Mouse (Mus musculus) mature B cell (primary cell): Measurements from ENCODE around the gene Cplx3.

ENCODE experiments used
- in situ Hi-C: fragments of 300-500 bp; cut with MboI; formaldehyde crosslinking; loops from 2 replicates; pipeline ENCODE4 v1.14.3; 2019

The Cplx3 gene

GRCm38 (mm10) chr9:57560263-57560662 is 45.8 kb downstream of the Cplx3 start:
- in situ Hi-C loops: no loop called here

- in situ Hi-C loops: no loop called here
These were observed 46.5 kb downstream of the Cplx3 start for GRCm38 (mm10) chr9:57559568-57559967.

GRCm38 (mm10) chr9:57558625-57559024 is 47.5 kb downstream of the Cplx3 start:
- in situ Hi-C loops: no loop called here

GRCm38 (mm10) chr9:57557215-57557614 is 48.9 kb downstream of the Cplx3 start:
- in situ Hi-C loops: no loop called here

- in situ Hi-C loops: no loop called here
These were observed 51.3 kb downstream of the Cplx3 start for GRCm38 (mm10) chr9:57554753-57555152.

GRCm38 (mm10) chr9:57553119-57553518 is 53.0 kb downstream of the Cplx3 start:
- in situ Hi-C loops: no loop called here

- in situ Hi-C loops: no loop called here
These were observed 53.8 kb downstream of the Cplx3 start, which contains the start of gene Mpi for GRCm38 (mm10) chr9:57552139-57552887. Mpi (minus strand) TSS chr9:57552763.

GRCm38 (mm10) chr9:57550126-57550862 is 55.8 kb downstream of the Cplx3 start:
- in situ Hi-C loops: no loop called here
